Mouse (Mus musculus) T-helper 17 cell (primary cell): ENCODE measurements around the gene Chtop.

Experiments
- in situ Hi-C, 2 experiments: fragments of 300-600 bp; cut with MboI, MseI; formaldehyde crosslinking; loops; 1 replicate in 1 of 2; 2 replicates in 1 of 2; pipeline ENCODE4 v1.15.1; 2025; ENCODE audit warnings: high pct_unique_total_duplicates in 2 of 2

Chtop gene

DNA sequence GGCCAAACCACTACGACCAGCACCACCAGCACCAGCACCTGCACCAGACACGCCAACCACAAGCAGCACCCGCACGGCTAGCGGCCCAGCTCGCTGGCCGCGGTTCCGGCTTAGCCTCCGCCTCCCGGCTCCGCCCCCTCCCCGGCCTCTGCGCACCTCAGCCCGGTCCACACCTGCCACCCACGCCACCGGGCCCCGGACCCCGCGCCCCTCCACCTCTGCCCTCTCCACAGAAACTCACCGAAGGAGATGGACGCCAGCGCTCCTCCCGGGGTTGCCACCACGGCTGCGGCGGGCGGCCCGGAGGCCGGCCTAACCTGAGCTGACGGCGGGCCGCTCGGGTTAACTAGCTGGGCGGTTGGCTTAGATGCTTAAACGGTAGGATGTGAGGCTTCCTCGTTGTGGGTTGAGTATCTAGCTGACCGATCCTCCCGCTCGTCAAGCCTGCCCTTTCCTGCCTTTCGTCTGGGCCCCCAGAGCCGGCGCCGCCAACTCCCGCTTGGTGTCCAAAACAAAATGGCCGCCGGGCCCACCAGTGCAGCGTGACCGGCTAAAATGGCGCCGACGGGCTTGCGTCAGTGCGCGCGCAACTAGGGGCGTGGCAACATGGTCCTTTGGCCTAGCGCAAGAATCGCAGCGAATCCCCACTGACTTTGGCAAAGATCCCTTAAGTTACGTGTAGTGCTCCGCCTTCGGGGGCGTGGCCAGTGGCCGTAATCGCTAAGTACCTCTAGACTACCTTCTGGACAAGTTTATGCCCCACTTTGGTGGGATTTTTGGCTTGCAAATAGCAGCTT lies at the start of gene Chtop:
Chtop (minus strand) TSS at position 549 of the 797 bp plus-strand sequence.
- in situ Hi-C loops, result no loop called here

GRCm38 (mm10) chr3:90555954-90556353 lies 46.7 kb upstream of the Chtop start:
- in situ Hi-C loops, result no loop called here

- in situ Hi-C loops, result no loop called here
Observed at GRCm38 (mm10) chr3:90552231-90552630, 42.9 kb upstream of the Chtop start.

DNA sequence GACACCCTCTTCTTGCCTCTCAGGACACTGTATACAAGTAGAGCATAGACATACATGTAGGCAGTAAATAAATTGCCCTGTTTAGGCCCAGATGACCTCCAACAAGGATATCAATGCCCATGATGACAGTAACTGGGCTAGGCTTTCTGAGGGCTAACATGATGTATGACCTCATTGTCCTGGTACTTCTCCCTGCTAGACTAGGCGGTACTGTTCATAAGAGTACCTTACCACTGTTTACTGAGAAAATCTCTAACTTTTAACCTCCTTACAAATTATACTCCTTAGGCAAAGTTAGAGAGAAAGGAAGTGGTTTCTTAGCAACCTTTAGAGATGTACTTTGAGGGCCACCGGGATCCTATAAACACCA lies 41.1 kb upstream of the Chtop start:
- in situ Hi-C loops, result no loop called here

GRCm38 (mm10) chr3:90549676-90550420 lies 40.5 kb upstream of the Chtop start:
- in situ Hi-C loops, result no loop called here

DNA sequence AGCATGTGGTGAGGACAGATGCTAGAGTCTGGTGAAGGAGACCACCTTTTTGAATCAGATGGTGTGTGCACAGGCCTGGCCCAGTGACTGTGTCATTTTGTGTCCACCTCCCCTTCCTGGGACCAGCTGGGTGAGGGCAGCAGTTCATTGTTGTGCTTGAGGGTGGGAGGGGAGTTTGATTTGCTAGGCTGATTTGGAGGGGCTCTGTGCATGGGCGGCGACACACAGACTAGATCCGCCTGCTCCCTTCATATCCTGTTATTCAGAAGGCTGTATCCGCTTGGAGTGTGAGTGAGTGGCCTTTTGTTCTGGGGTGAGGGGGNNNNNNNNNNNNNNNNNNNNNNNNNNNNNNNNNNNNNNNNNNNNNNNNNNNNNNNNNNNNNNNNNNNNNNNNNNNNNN lies 31.6 kb upstream of the Chtop start:
- in situ Hi-C loops, result no loop called here

- in situ Hi-C loops, result no loop called here
Observed at GRCm38 (mm10) chr3:90537905-90538296, 28.6 kb upstream of the Chtop start.

DNA sequence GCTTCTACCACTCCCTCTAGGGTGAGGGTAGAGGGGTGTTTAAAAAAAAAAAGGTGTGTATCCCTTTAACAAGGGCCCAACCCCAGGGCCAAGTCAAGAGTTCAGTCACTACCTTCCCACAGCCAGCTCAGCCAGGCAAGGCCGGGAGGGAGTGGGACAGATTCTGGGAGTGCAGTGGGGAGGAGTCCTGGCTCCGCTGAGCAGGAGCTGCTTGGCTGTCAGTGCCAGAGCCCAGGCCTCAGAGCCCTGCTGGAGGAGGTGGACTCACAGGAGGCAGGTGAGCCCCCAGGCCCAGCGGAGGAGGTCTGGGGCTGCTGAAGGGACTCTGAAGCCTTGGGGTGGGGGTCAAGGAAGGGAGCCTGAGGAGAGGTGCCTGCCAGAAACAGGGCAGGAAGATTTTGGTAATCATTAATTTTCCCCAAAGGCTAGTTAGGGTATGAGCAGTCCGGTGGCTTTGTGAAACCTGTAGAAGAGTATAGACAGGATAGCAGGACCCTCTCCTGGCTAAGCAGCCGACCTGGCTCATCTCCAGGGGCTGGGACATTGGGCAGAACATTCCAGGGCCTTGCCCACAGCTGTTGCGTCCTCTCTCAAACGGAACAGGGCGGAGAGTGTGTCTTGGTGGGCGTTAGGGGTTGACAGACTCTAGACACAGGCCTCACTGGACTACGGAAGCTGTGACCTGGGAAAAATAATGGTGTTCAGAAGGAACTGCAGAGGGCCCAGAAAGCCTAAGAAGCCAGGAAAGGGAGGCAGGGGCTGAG lies 28.0 kb upstream of the Chtop start, which contains the start of gene S100a16:
S100a16 (plus strand) TSS at position 114 of the 764 bp plus-strand sequence.
- in situ Hi-C loops, result no loop called here

GRCm38 (mm10) chr3:90535446-90535845 lies 26.1 kb upstream of the Chtop start:
- in situ Hi-C loops, result no loop called here

DNA sequence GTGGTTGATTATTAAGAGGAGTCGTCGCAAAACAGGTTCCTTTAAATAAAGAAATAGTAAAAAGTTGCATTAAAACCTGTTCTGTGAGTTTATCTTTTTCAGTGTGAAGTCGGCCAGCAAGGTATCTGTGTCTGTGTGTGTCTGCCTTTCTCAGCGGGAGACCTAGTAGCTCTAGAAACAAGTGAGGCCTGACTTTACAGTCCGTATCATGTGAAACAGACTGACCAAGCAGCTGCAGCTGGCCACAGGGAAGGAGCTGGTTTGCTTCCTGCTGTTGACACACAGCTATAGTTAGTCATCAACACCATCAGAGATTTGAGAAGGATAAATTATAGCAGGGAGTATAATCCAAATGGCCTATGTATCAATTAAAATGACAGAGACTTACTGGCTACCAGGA lies 22.4 kb upstream of the Chtop start:
- in situ Hi-C loops, result no loop called here

- in situ Hi-C loops, result loop anchor here (5.0 kb wide), 2 partner anchors 40 to 45 kb away; no protein-coding TSS in a partner anchor
Observed at GRCm38 (mm10) chr3:90527291-90527873, 18.1 kb upstream of the Chtop start.

DNA sequence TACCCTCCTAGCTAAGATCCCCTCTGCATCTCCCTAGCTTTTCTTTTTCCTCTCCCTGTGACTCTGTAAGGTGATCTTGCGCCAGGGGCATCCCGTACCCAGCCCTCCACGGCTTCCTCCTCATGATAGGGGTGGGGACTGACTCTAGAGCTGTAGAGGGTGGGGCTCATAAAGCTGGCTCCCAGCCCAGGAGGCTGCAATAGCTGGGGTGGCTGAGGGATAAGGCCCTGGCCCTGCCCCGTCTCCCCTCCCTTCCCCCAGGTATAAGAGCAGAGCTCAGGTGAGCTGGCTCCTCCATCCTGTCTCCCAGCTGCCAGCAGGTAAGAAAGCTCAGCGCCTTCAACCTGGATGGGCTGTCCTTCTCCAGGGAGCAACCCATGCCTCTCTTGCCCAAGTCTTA lies 17.3 kb upstream of the Chtop start, which contains the start of gene S100a14:
S100a14 (plus strand) TSS at position 277 of the 400 bp plus-strand sequence.
- in situ Hi-C loops, result loop anchor here (5.0 kb wide), 2 partner anchors 41 to 46 kb away; no protein-coding TSS in a partner anchor

DNA sequence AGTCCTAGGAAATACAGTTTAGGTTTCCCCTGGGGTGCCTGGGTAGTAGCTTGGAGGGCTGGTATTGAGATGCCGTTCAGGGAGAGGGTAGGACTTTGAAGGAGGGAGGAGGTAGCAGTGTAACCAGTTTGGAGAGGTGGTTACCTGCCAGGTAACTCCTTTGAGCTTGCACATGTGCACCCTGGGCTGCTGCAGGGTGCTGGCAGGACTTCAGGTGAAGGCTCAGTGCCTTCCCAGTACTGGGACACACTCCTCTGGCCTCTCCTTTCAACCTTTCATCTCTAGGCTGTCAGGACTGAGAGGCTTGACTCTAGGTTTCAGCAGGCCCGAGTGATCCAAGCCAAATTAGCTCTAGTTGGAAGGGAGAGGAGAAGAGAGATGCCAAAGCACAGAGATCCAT lies 16.8 kb upstream of the Chtop start:
- in situ Hi-C loops, result loop anchor here (5.0 kb wide), 2 partner anchors 41 to 46 kb away; no protein-coding TSS in a partner anchor

DNA sequence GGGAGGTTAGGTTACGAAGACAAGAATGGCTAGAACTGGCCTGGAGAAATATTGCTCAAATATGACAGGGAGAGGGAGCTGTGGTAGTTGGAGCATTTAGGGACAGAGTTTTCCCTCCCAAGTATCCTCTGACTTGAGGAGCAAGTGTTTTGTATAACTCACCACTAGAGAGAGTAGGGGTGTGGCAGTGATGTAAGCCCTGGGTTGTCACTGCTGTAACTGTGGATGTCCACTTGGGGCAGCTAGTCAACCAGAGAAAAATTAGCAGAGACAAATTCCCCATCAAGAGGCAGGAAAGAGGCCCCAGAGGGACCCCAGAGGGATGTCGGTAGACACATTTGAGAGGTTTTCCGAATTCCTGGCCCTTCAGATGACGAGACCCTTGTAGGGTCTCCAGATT lies 16.1 kb upstream of the Chtop start:
- in situ Hi-C loops, result loop anchor here (5.0 kb wide), 2 partner anchors 42 to 47 kb away; no protein-coding TSS in a partner anchor

- in situ Hi-C loops, result loop anchor here (5.0 kb wide), 1 partner anchor 95 kb away; the partner anchor contains the start of gene S100a6 (in 2 of the 2)
Observed at GRCm38 (mm10) chr3:90517711-90518110, 8.4 kb upstream of the Chtop start.

GRCm38 (mm10) chr3:90515789-90516188 lies 6.5 kb upstream of the Chtop start:
- in situ Hi-C loops, result loop anchor here (5.0 kb wide), 1 partner anchor 97 kb away; the partner anchor contains the start of gene S100a6 (in 2 of the 2)

- in situ Hi-C loops, result loop anchor here (5.0 kb wide), 1 partner anchor 97 kb away; the partner anchor contains the start of gene S100a6 (in 2 of the 2)
Observed at GRCm38 (mm10) chr3:90515242-90515641, 5.9 kb upstream of the Chtop start.

DNA sequence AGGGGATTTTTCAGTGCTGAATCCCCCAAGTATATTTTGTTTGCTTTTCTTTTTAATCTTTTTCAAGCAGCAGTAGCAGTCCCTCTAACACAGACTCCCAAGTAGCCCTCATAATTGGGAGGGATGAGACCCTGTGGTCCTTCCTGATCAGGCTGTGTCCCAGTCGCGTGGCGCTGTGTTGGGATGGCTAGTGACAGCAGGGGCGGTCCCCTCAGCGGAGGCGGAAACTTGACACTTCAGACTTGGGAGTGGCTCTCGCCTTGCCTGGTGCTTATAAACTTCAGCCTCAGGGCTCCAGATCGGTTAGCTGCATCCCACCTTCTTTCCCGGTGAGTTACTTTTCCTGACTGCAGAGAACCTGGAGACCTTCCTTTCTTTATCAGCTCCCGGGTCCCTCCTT lies 5.4 kb upstream of the Chtop start:
- in situ Hi-C loops, result loop anchor here (5.0 kb wide), 1 partner anchor 98 kb away; the partner anchor contains the start of gene S100a6 (in 2 of the 2)

- in situ Hi-C loops, result no loop called here
Observed at GRCm38 (mm10) chr3:90513796-90514590, 4.7 kb upstream of the Chtop start, which contains the start of the genes S100a1 and S100a13. TSS of gene S100a1 (minus strand) at chr3:90514392. TSS of gene S100a13 (plus strand) at chr3:90514435.
